Mouse (Mus musculus) midbrain, postnatal 0 days (tissue): Measurements from ENCODE around the gene A730061H03Rik. TPM values are rescaled to one million over a fixed set of nuclear protein-coding genes. Genes with fewer than 3 reads are reported as not detected.

Source experiments
- ATAC-seq: fragments of 200-750 bp; cut with Nextera tagmentation; 2 replicates; pipeline ENCODE4 v1.8.0; 2017; ENCODE audit warnings: moderate number of reproducible peaks, mild to moderate bottlenecking, moderate TSS enrichment, moderate library complexity; ENCODE audit not compliant: low FRiP score
- DNase-seq: peaks from one replicate; pipeline ENCODE4 v3.0.0-alpha.2; 2015; ENCODE audit warnings: low spot score
- H3K27ac ChIP-seq: fragments of 300-500 bp; sonication (generic); 2 replicates; pipeline ENCODE4 v1.5.1; 2014; ENCODE audit warnings: low read depth, mild to moderate bottlenecking, low read length, mixed read lengths
- H3K27me3 ChIP-seq: fragments of 300-500 bp; sonication (generic); 2 replicates; pipeline ENCODE4 v1.6.1; 2014; ENCODE audit warnings: low read length, control low read depth, mixed read lengths; ENCODE audit not compliant: insufficient read depth
- H3K36me3 ChIP-seq: fragments of 300-500 bp; sonication (generic); 2 replicates; pipeline ENCODE4 v1.6.1; 2014; ENCODE audit warnings: low read length, control low read depth, mixed read lengths; ENCODE audit not compliant: insufficient read depth
- H3K4me1 ChIP-seq: fragments of 300-500 bp; sonication (generic); 2 replicates; pipeline ENCODE4 v1.6.1; 2014; ENCODE audit warnings: mild to moderate bottlenecking, control low read depth, antibody characterized with exemption, low read length, mixed read lengths; ENCODE audit not compliant: insufficient read depth
- H3K4me2 ChIP-seq: fragments of 300-500 bp; sonication (generic); 2 replicates; pipeline ENCODE4 v1.6.1; 2014; ENCODE audit warnings: low read depth, mild to moderate bottlenecking, low read length, mixed read lengths; ENCODE audit not compliant: poor library complexity, severe bottlenecking
- H3K4me3 ChIP-seq: fragments of 300-500 bp; sonication (generic); 2 replicates; pipeline ENCODE4 v1.5.1; 2014; ENCODE audit warnings: low read depth, mild to moderate bottlenecking, low read length, moderate library complexity
- H3K9ac ChIP-seq: fragments of 300-500 bp; sonication (generic); replicated peaks from 2 replicates; pipeline ENCODE4 v1.6.1; 2014; ENCODE audit warnings: mild to moderate bottlenecking, low read length, moderate library complexity, mixed read lengths; ENCODE audit not compliant: poor library complexity, severe bottlenecking
- H3K9me3 ChIP-seq: fragments of 300-500 bp; sonication (generic); 2 replicates; pipeline ENCODE4 v1.6.1; 2016; ENCODE audit warnings: low read length, control low read depth
- CTCF ChIP-seq: IDR thresholded peaks from 2 replicates; pipeline ENCODE4 v1.5.1; 2016; ENCODE audit warnings: antibody characterized with exemption, mild to moderate bottlenecking
- WGBS: fragments of 180-500 bp; shearing (Covaris S2); extraction: QIAGEN DNeasy Blood & Tissue Kit; methylation state at CpG from one replicate; pipeline ENCODE4 v1.1.7; 2014; 5-methylcytosine and 5-hydroxymethylcytosine counted together
- polyA plus RNA-seq: library from polyadenylated mRNA; unstranded; fragments of >200 nt; fragmentation: Nextera tagmentation; extraction: Ambion mirVana; gene quantifications from 2 replicates; pipeline ENCODE4 v1.2.1, GENCODE M21; 2015
- total RNA-seq: library from RNA; depleted of rRNA; stranded (reverse); fragments of >200 nt; gene quantifications from 2 replicates; pipeline ENCODE4 v1.2.3, GENCODE M21; 2014

A730061H03Rik gene
- total and polyA plus RNA-seq, 2 experiments from 2014 or later: 0.69 to 5.4 TPM

DNA sequence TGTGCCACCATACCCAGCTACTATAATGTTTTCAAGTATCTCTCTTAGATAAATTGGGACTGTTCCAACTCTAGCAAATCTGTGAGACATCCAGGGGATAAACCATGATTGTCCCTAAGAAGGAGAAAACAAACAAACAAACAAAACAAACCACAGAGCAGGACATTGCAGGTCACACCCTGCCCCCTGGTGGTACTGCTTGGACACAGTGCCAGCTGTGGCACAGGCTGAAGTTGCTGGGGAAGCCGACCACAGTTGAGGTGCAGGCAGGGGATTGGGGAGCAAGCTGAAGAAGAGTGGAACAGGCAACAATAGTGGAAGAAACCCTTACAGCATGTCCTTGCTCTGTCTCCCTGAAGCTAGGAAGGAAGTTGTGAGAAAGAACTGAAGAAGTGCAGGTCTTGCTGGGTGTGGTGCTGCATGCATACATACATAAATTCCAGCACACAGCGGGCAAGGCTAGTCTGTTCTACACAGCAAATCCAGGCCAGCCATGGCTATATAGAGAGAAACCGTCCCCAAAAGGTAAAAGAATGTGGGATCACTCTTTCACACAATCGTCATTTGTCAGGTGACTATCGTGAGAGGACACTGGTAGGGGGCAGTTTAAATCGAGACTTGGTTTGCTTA, 24.0 kb downstream of the A730061H03Rik start:
- Histone ChIP-seq H3K4me3 (no peak overlapping the region), H3K4me1 (no peaks in the 10 kb centered on the region), H3K36me3 (no peaks in the 10 kb centered on the region), H3K4me2 (no peak overlapping the region), H3K9ac (no peak overlapping the region), H3K27ac (no peak overlapping the region), H3K9me3 (no peaks in the 10 kb centered on the region), H3K27me3 (no peaks in the 10 kb centered on the region)
- WGBS: 54% methylated on average over 6 of the region's 6 CpGs
- no peak for DNase-seq
- TF ChIP-seq CTCF: peak; percentile 77
- ATAC-seq: no peak

DNA sequence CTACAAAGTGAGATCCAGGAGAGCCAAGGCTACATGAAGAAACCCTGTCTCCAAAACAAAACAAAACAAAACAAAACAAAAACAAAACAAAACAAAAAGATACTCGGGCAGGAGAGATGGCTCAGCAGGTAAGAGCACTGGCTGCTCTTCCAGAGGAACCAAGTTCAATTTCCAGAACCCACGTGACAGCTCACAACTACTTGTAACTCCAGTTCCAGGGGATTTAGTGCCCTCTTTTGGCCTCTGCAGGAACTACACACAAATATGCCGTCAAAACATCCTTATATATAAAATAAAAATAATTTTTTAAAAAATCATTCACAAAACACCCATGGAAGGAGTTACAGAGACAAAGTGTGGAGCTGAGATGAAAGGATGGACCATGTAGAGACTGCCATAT, 32.3 kb downstream of the A730061H03Rik start:
- no peak for ATAC-seq
- H3K27ac ChIP-seq: no peak overlapping the region
- peak; percentile 59 for DNase-seq
- 0 out of 2 replicates have a peak, but pooled peaks cover 5% of the 10 kb centered on the region for H3K27me3 ChIP-seq
- H3K4me1 ChIP-seq: no peaks in the 10 kb centered on the region
- H3K9ac ChIP-seq: no peak overlapping the region
- H3K9me3 ChIP-seq: no peaks in the 10 kb centered on the region
- 18% methylated on average over 3 of the region's 3 CpGs for WGBS
- TF ChIP-seq CTCF: peak; percentile 67
- no peak overlapping the region for H3K4me2 ChIP-seq
- no peaks in the 10 kb centered on the region for H3K36me3 ChIP-seq
- no peak overlapping the region for H3K4me3 ChIP-seq

DNA sequence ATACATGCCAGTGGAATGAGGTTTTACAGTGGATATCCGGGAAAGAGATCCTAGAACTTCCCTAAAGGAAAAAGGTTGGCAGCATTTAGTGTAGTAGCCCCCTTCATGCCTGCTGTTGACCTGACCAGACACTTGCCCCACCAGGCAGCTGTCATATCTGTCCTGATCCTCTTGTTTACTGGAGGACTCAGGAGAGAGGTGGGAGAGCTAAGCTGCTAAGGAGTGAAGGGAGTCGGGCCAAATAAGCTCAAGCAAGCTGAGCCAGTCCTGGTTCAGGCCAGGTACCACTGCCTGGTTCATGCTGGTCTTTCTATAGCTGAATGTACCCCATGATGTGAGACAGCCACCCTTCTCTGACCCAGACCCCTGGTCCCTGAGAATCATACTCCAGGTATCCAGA, 33.5 kb downstream of the A730061H03Rik start:
- 78% methylated on average over 2 of the region's 2 CpGs for WGBS
- Histone ChIP-seq H3K27me3 (peaks cover 8% of the 10 kb centered on the region; the same call in 1 of the 2 replicates), H3K27ac (no peak overlapping the region), H3K9ac (no peak overlapping the region), H3K9me3 (no peaks in the 10 kb centered on the region), H3K4me3 (no peak overlapping the region), H3K36me3 (no peaks in the 10 kb centered on the region), H3K4me1 (no peaks in the 10 kb centered on the region), H3K4me2 (no peak overlapping the region)
- DNase-seq (no peak), ATAC-seq (no peak)
- no peak for TF ChIP-seq CTCF

DNA sequence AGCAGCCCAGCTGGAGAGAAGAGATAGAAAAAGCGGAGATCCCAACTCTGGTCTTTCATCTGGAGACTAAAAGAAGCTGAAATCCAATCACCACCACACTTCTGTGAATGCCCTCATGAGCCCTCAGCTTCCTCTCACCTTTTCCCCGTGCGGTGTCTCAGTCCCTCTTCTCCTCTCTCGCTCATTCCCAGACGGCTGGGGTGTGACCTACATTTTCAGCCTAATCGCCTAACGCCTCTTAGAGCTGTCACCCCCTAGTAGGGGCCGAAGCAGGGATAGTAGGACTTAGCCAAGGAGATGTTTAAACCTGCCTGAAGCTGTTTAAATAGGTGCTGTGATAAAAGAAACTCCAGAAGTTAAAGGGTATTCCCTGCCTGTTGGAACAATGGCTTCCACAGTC, 35.4 kb downstream of the A730061H03Rik start, which contains the start of gene Nrl:
Gene Nrl, minus strand, starts transcription at position 197 of the 400 bp plus-strand sequence.
- Histone ChIP-seq H3K9ac (no peak within 1 kb of the TSS), H3K27ac (no peak within 1 kb of the TSS)
- WGBS: 35% methylated on average over 8 of the region's 8 CpGs

DNA sequence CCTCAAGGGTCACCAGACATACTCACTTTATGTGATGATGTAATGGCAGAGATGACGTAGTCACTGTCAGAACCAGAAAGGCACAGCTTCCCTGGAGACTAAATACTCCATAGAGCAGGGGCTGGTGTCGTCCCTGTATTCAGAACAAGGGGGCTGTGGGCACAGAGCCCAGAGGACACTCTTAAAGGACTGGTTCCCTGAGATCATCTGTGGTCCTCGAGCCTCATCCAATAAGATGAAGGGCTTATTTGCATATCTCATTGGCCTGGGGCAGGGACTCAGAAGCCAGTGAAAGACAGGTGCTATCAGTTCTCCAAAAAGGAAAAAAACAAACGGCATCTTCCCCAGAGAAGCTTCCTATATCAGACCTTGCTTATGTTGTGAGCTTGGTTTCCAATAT, 36.1 kb downstream of the A730061H03Rik start:
- no peak for TF ChIP-seq CTCF
- no peak for ATAC-seq
- no peak overlapping the region for H3K27ac ChIP-seq
- no peak overlapping the region for H3K4me3 ChIP-seq
- H3K4me1 ChIP-seq: peaks cover 2% of the 10 kb centered on the region
- no peak for DNase-seq
- no peak overlapping the region for H3K9ac ChIP-seq
- H3K9me3 ChIP-seq: no peaks in the 10 kb centered on the region
- WGBS: 49% methylated on average over 4 of the region's 4 CpGs
- peaks cover 8% of the 10 kb centered on the region; the same call in 1 of the 2 replicates for H3K27me3 ChIP-seq
- no peak overlapping the region for H3K4me2 ChIP-seq
- H3K36me3 ChIP-seq: no peaks in the 10 kb centered on the region

More for the DNA sequence above, 35.4 kb downstream of the A730061H03Rik start, which contains the start of gene Nrl:
- no peaks in the 10 kb centered on the region; the same call in 1 of the 2 replicates for H3K4me1 ChIP-seq
- no peak within 1 kb of the TSS for H3K4me3 ChIP-seq
- DNase-seq (no peak), ATAC-seq (no peak)
- no peak for TF ChIP-seq CTCF
- no peaks in the 10 kb centered on the region for H3K9me3 ChIP-seq
- no peak within 1 kb of the TSS for H3K4me2 ChIP-seq
- peaks cover 8% of the 10 kb centered on the region; the same call in 1 of the 2 replicates for H3K27me3 ChIP-seq
- H3K36me3 ChIP-seq: no peaks in the 10 kb centered on the region
